Mouse (Mus musculus) gastrocnemius, postnatal 14 days (tissue): ENCODE data around the gene Lasp1. TPM values are rescaled to one million over a fixed set of nuclear protein-coding genes. Genes with fewer than 3 reads are reported as not detected.

Source experiments
- total RNA-seq, 2 experiments: library from RNA; stranded (reverse); gene quantifications; 2 replicates each; pipeline ENCODE4 v1.2.3; 2021

Gene Lasp1
- total RNA-seq, 2 experiments from 2014 or later: 29.9 to 39.5 TPM

Other genes starting within 250 kb of the Lasp1 start
- gene Srcin1, start 222.8 kb upstream of the Lasp1 start, total RNA-seq: under 1 TPM; 0.51 to 0.64 TPM
- 1 to 10 TPM in 1 of 2 experiments, under 1 TPM in 1; 0.60 to 1.3 TPM for gene Epop, start 169.3 kb upstream of the Lasp1 start, total RNA-seq
- gene Mllt6, start 135.6 kb upstream of the Lasp1 start, total RNA-seq: 10 to 100 TPM; 26.2 to 27.4 TPM
- 100 to 1,000 TPM; 105 to 116 TPM for gene Cisd3, start 113.2 kb upstream of the Lasp1 start, total RNA-seq
- 1 to 10 TPM; 6.5 to 7.7 TPM for gene Pcgf2, start 98.5 kb upstream of the Lasp1 start, total RNA-seq
- 100 to 1,000 TPM; 146 to 154 TPM for gene Psmb3, start 95.6 kb upstream of the Lasp1 start, total RNA-seq
- 10 to 100 TPM; 33.3 to 38.5 TPM for gene Pip4k2b, start 54.3 kb upstream of the Lasp1 start, total RNA-seq
- 1 to 10 TPM; 6.0 to 6.7 TPM for gene Cwc25, start 32.4 kb upstream of the Lasp1 start, total RNA-seq
- gene 1700001P01Rik, start 23.1 kb upstream of the Lasp1 start, total RNA-seq: not detected
- gene Rpl23, start 16.6 kb upstream of the Lasp1 start, total RNA-seq: 100 to 1,000 TPM; 607 to 676 TPM
- gene B230217C12Rik, start 41.8 kb downstream of the Lasp1 start, total RNA-seq: 1 to 10 TPM in 1 of 2 experiments, under 1 TPM in 1; 0.84 to 1.5 TPM
- under 1 TPM; 0.11 to 0.12 TPM for gene Fbxo47, start 85.2 kb downstream of the Lasp1 start, total RNA-seq
- gene Plxdc1, start 187.4 kb downstream of the Lasp1 start, total RNA-seq: 1 to 10 TPM; 6.2 to 8.0 TPM
- gene Arl5c, start 197.2 kb downstream of the Lasp1 start, total RNA-seq: under 1 TPM; 0.64 to 0.75 TPM
- 100 to 1,000 TPM; 281 to 311 TPM for gene Cacnb1, start 224.0 kb downstream of the Lasp1 start, total RNA-seq
- 100 to 1,000 TPM; 628 to 686 TPM for gene Rpl19, start 227.7 kb downstream of the Lasp1 start, total RNA-seq